Mouse (Mus musculus): Measurements from ENCODE around the gene Spdye4c. TPM values are rescaled to one million over a fixed set of nuclear protein-coding genes. Genes with fewer than 3 reads are reported as not detected.

Gene Spdye4c
- not detected for polyA plus RNA-seq (2015; fragmentation: Illumina TruSeq; extraction: RNeasy Lipid Tissue Mini Kit (QIAGEN cat#74804); ENCODE audit: insufficient read depth, low read depth, low replicate concordance)

GRCm38 (mm10) chr2:128590909-128591308 is at the start of gene Spdye4c:
TSS of gene Spdye4c (plus strand) at chr2:128591209.

Other genes starting within 250 kb of the Spdye4c start
- gene Anapc1, start 96.2 kb downstream of the Spdye4c start, polyA plus RNA-seq (2015; fragmentation: Illumina TruSeq; extraction: RNeasy Lipid Tissue Mini Kit (QIAGEN cat#74804); ENCODE audit: insufficient read depth, low read depth, low replicate concordance) = 20.5 TPM
- 4.1 TPM for gene Mertk, start 107.7 kb downstream of the Spdye4c start, polyA plus RNA-seq (2015; fragmentation: Illumina TruSeq; extraction: RNeasy Lipid Tissue Mini Kit (QIAGEN cat#74804); ENCODE audit: insufficient read depth, low read depth, low replicate concordance)
- gene Tmem87b, start 226.9 kb downstream of the Spdye4c start, polyA plus RNA-seq (2015; fragmentation: Illumina TruSeq; extraction: RNeasy Lipid Tissue Mini Kit (QIAGEN cat#74804); ENCODE audit: insufficient read depth, low read depth, low replicate concordance) = 10.0 TPM

Data from pancreas, adult 10 weeks (tissue).